Mouse (Mus musculus): ENCODE results near the gene Rybp.

GRCm38 (mm10) chr6:100336591-100337148, 49.4 kb upstream of the Rybp start:
- no peak for TF ChIP-seq TAL1 (IDR thresholded peaks at IDR 0.05; ENCODE audit: low read length)
- no peak for TF ChIP-seq GATA1 (IDR thresholded peaks at IDR 0.05; ENCODE audit: low read length)
